Mouse (Mus musculus): ENCODE measurements around the gene Prss21. TPM values are rescaled to one million over a fixed set of nuclear protein-coding genes. Genes with fewer than 3 reads are reported as not detected.
A peak's percentile ranks its signal among the peaks of the same experiment; 100 is the strongest.
"Not testable (repeated sequence)": the region's sequence is repeated elsewhere in the genome, so short reads cannot be mapped to it uniquely, and the experiment has no call there.

The Prss21 gene
- polyA plus RNA-seq, 1 experiment from 2014 or later = not detected

GRCm38 (mm10) chr17:23873884-23874856 lies 6.3 kb downstream of the Prss21 start:
- ATAC-seq (ENCODE audit: low FRiP score, low read depth) = no peak
- H3K36me3 ChIP-seq = no peaks in the 10 kb centered on the region
- no peaks in the 10 kb centered on the region for H3K27me3 ChIP-seq
- no peak overlapping the region for H3K4me3 ChIP-seq
- H3K27ac ChIP-seq (replicated peaks) = no peak overlapping the region
- WGBS = 48% methylated on average over 8 of the region's 8 CpGs
- H3K9ac ChIP-seq = no peak overlapping the region
- no peaks in the 10 kb centered on the region for H3K4me1 ChIP-seq (replicated peaks)
- no peak overlapping the region for H3K4me2 ChIP-seq
- no peaks in the 10 kb centered on the region for H3K9me3 ChIP-seq

- H3K9me3 ChIP-seq = no peaks in the 10 kb centered on the region
- WGBS = 41% methylated on average over 3 of the region's 3 CpGs
- no peaks in the 10 kb centered on the region for H3K4me1 ChIP-seq (replicated peaks)
- H3K4me2 ChIP-seq = no peak overlapping the region
- H3K36me3 ChIP-seq = no peaks in the 10 kb centered on the region
- H3K27ac ChIP-seq (replicated peaks) = 0 out of 2 replicates have a peak overlapping the region, but pooled peaks have one; percentile 4
- H3K4me3 ChIP-seq = no peak overlapping the region
- peak; percentile 90 for ATAC-seq (ENCODE audit: low FRiP score, low read depth)
- no peaks in the 10 kb centered on the region for H3K27me3 ChIP-seq
- H3K9ac ChIP-seq = no peak overlapping the region
Observed at GRCm38 (mm10) chr17:23876741-23877140, 8.9 kb downstream of the Prss21 start.

GRCm38 (mm10) chr17:23877166-23877565 lies 9.3 kb downstream of the Prss21 start:
- Histone ChIP-seq H3K4me3 (no peak overlapping the region), H3K9me3 (no peaks in the 10 kb centered on the region), H3K4me2 (no peak overlapping the region), H3K36me3 (no peaks in the 10 kb centered on the region), H3K4me1 (replicated peaks) (no peaks in the 10 kb centered on the region), H3K27ac (replicated peaks) (no peak overlapping the region), H3K9ac (no peak overlapping the region), H3K27me3 (no peaks in the 10 kb centered on the region)
- 77% methylated on average over 2 of the region's 2 CpGs for WGBS
- peak; percentile 73 for ATAC-seq (ENCODE audit: low FRiP score, low read depth)

DNA sequence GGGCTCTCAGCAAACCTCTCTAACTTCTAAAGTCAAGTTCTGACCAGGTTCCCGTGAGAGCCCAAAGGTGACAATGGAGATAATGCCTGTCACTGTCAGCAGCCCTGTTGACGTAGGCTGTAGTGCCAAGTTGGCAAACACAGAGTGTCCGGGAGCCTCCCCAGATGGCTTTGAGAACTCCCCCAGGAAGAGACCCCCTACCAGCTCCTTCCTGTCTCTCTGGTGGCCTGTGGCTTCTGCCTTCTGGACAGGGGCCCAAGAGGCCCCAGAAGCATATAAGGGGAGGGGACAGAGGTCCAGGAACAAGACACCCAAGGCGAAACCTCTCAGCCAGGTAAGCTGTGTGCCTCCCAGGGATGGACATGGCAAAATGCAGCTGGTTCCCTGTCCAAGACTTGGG lies 12.7 kb downstream of the Prss21 start, which contains the start of the genes Dcpp1 and Dcpp2:
Gene Dcpp1, plus strand, starts transcription at position 301 of the 400 bp plus-strand sequence.
Gene Dcpp2, plus strand, starts transcription at position 305 of the 400 bp plus-strand sequence.
- not testable (repeated sequence) for H3K27me3 ChIP-seq; H3K9me3 ChIP-seq; H3K4me3 ChIP-seq; H3K9ac ChIP-seq; H3K4me2 ChIP-seq; H3K36me3 ChIP-seq; H3K4me1 ChIP-seq (replicated peaks); H3K27ac ChIP-seq (replicated peaks); ATAC-seq (ENCODE audit: low FRiP score, low read depth)
- 75% methylated on average over 4 of the region's 4 CpGs for WGBS

- H3K4me2 ChIP-seq; H3K9ac ChIP-seq; H3K36me3 ChIP-seq; H3K27ac ChIP-seq (replicated peaks); H3K27me3 ChIP-seq; H3K4me3 ChIP-seq; H3K4me1 ChIP-seq (replicated peaks); H3K9me3 ChIP-seq; ATAC-seq (ENCODE audit: low FRiP score, low read depth): not testable (repeated sequence)
- 68% methylated on average over 4 of the region's 4 CpGs for WGBS
Observed at GRCm38 (mm10) chr17:23917158-23917557, 49.3 kb downstream of the Prss21 start, which contains the start of gene Dcpp3. Gene Dcpp3 (plus strand): TSS chr17:23917458.

Small RNAs within 50 kb of the gene (microRNA-seq; reads per million reads assigned to microRNA genes)
- 0.65 reads per million for gene Mir5125

Other genes starting within 250 kb of the Prss21 start
- 1.7 TPM in 2 replicates for gene Mmp25, start 222.8 kb upstream of the Prss21 start, polyA plus RNA-seq (2015; fragmentation: Nextera tagmentation; extraction: Ambion mirVana)
- 0.13 TPM in 1 of 2 replicates, not detected in the other for gene Bicdl2, start 207.6 kb upstream of the Prss21 start, polyA plus RNA-seq (2015; fragmentation: Nextera tagmentation; extraction: Ambion mirVana)
- 127 and 138 TPM in 2 replicates for gene Hcfc1r1, start 194.5 kb upstream of the Prss21 start, polyA plus RNA-seq (2015; fragmentation: Nextera tagmentation; extraction: Ambion mirVana)
- gene Thoc6, start 194.2 kb upstream of the Prss21 start, polyA plus RNA-seq (2015; fragmentation: Nextera tagmentation; extraction: Ambion mirVana) = 40.5 and 43.5 TPM in 2 replicates
- gene Tnfrsf12a, start 190.6 kb upstream of the Prss21 start, polyA plus RNA-seq (2015; fragmentation: Nextera tagmentation; extraction: Ambion mirVana) = 3.3 and 5.3 TPM in 2 replicates
- gene Cldn6, start 188.8 kb upstream of the Prss21 start, polyA plus RNA-seq (2015; fragmentation: Nextera tagmentation; extraction: Ambion mirVana) = 0.38 and 0.66 TPM in 2 replicates
- 1.2 and 1.8 TPM in 2 replicates for gene Cldn9, start 184.0 kb upstream of the Prss21 start, polyA plus RNA-seq (2015; fragmentation: Nextera tagmentation; extraction: Ambion mirVana)
- gene 1520401A03Rik, start 145.3 kb upstream of the Prss21 start, polyA plus RNA-seq (2015; fragmentation: Nextera tagmentation; extraction: Ambion mirVana) = 0.13 and 0.41 TPM in 2 replicates
- gene Pkmyt1, start 141.7 kb upstream of the Prss21 start, polyA plus RNA-seq (2015; fragmentation: Nextera tagmentation; extraction: Ambion mirVana) = 19.8 and 21.8 TPM in 2 replicates
- gene Paqr4, start 127.2 kb upstream of the Prss21 start, polyA plus RNA-seq (2015; fragmentation: Nextera tagmentation; extraction: Ambion mirVana) = 67.0 and 75.2 TPM in 2 replicates
- gene Kremen2, start 122.2 kb upstream of the Prss21 start, polyA plus RNA-seq (2015; fragmentation: Nextera tagmentation; extraction: Ambion mirVana) = 1.5 TPM in 2 replicates
- gene Flywch1, start 96.5 kb upstream of the Prss21 start, polyA plus RNA-seq (2015; fragmentation: Nextera tagmentation; extraction: Ambion mirVana) = 204 and 209 TPM in 2 replicates
- 79.4 and 83.9 TPM in 2 replicates for gene Flywch2, start 82.0 kb upstream of the Prss21 start, polyA plus RNA-seq (2015; fragmentation: Nextera tagmentation; extraction: Ambion mirVana)
- gene Srrm2, start 77.5 kb upstream of the Prss21 start, polyA plus RNA-seq (2015; fragmentation: Nextera tagmentation; extraction: Ambion mirVana) = 480 and 502 TPM in 2 replicates
- gene Elob, start 38.9 kb upstream of the Prss21 start, polyA plus RNA-seq (2015; fragmentation: Nextera tagmentation; extraction: Ambion mirVana) = 1,257 and 1,293 TPM in 2 replicates
- 0.17 and 0.35 TPM in 2 replicates for gene Prss33, start 32.0 kb upstream of the Prss21 start, polyA plus RNA-seq (2015; fragmentation: Nextera tagmentation; extraction: Ambion mirVana)
- gene Prss32, start 24.2 kb upstream of the Prss21 start, polyA plus RNA-seq (2015; fragmentation: Nextera tagmentation; extraction: Ambion mirVana) = not detected in 2 replicates
- gene Prss41, start 23.9 kb upstream of the Prss21 start, polyA plus RNA-seq (2015; fragmentation: Nextera tagmentation; extraction: Ambion mirVana) = 1.3 and 1.8 TPM in 2 replicates
- not detected in 2 replicates for gene Dcpp1, start 12.8 kb downstream of the Prss21 start, polyA plus RNA-seq (2015; fragmentation: Nextera tagmentation; extraction: Ambion mirVana)
- not detected in 2 replicates for gene Dcpp2, start 12.8 kb downstream of the Prss21 start, polyA plus RNA-seq (2015; fragmentation: Nextera tagmentation; extraction: Ambion mirVana)
- not detected in 2 replicates for gene Dcpp3, start 49.4 kb downstream of the Prss21 start, polyA plus RNA-seq (2015; fragmentation: Nextera tagmentation; extraction: Ambion mirVana)
- not detected in 2 replicates for gene Sbp, start 73.6 kb downstream of the Prss21 start, polyA plus RNA-seq (2015; fragmentation: Nextera tagmentation; extraction: Ambion mirVana)
- not detected in 2 replicates for gene Sbpl, start 87.2 kb downstream of the Prss21 start, polyA plus RNA-seq (2015; fragmentation: Nextera tagmentation; extraction: Ambion mirVana)
- 0.18 TPM in 1 of 2 replicates, not detected in the other for gene Prss30, start 112.5 kb downstream of the Prss21 start, polyA plus RNA-seq (2015; fragmentation: Nextera tagmentation; extraction: Ambion mirVana)
- gene Prss22, start 130.0 kb downstream of the Prss21 start, polyA plus RNA-seq (2015; fragmentation: Nextera tagmentation; extraction: Ambion mirVana) = not detected in 2 replicates
- 0.31 and 0.34 TPM in 2 replicates for gene Prss27, start 170.1 kb downstream of the Prss21 start, polyA plus RNA-seq (2015; fragmentation: Nextera tagmentation; extraction: Ambion mirVana)
- gene Kctd5, start 205.4 kb downstream of the Prss21 start, polyA plus RNA-seq (2015; fragmentation: Nextera tagmentation; extraction: Ambion mirVana) = 75.9 and 77.3 TPM in 2 replicates